Mouse (Mus musculus) stomach, embryonic 14.5 days (tissue): Measurements from ENCODE around the gene Tigd2. TPM values are rescaled to one million over a fixed set of nuclear protein-coding genes. Genes with fewer than 3 reads are reported as not detected.
A peak's percentile ranks its signal among the peaks of the same experiment; 100 is the strongest.

Experiments used
- ATAC-seq: fragments of 200-750 bp; cut with Nextera tagmentation; 2 replicates; pipeline ENCODE4 v1.8.0; 2017; ENCODE audit warnings: low read depth, moderate TSS enrichment; ENCODE audit not compliant: insufficient number of reproducible peaks, insufficient read depth, low FRiP score
- H3K27ac ChIP-seq: fragments of 300-500 bp; sonication (generic); 2 replicates; pipeline ENCODE4 v1.5.1; 2014; ENCODE audit warnings: mild to moderate bottlenecking, low read length, moderate library complexity, mixed read lengths
- H3K27me3 ChIP-seq: fragments of 300-500 bp; sonication (generic); 2 replicates; pipeline ENCODE4 v1.6.1; 2014; ENCODE audit warnings: low read length, control low read depth, mixed read lengths; ENCODE audit not compliant: control insufficient read depth, insufficient read depth
- H3K36me3 ChIP-seq: fragments of 300-500 bp; sonication (generic); 2 replicates; pipeline ENCODE4 v1.6.1; 2014; ENCODE audit warnings: mild to moderate bottlenecking, control low read depth, low read length, moderate library complexity, mixed read lengths; ENCODE audit not compliant: control insufficient read depth, insufficient read depth
- H3K4me1 ChIP-seq: fragments of 300-500 bp; sonication (generic); 2 replicates; pipeline ENCODE4 v1.6.1; 2014; ENCODE audit warnings: low read length, control low read depth, mixed read lengths; ENCODE audit not compliant: control insufficient read depth, insufficient read depth
- H3K4me2 ChIP-seq: fragments of 300-500 bp; sonication (generic); replicated peaks from 2 replicates; pipeline ENCODE4 v1.6.1; 2014; ENCODE audit warnings: low read depth, low read length, control low read depth
- H3K4me3 ChIP-seq: fragments of 300-500 bp; sonication (generic); 2 replicates; pipeline ENCODE4 v1.5.1; 2014; ENCODE audit warnings: low read depth, low read length, control low read depth
- H3K9ac ChIP-seq: fragments of 300-500 bp; sonication (generic); replicated peaks from 2 replicates; pipeline ENCODE4 v1.6.1; 2014; ENCODE audit warnings: low read depth, mild to moderate bottlenecking, control low read depth, low read length, moderate library complexity, mixed read lengths
- H3K9me3 ChIP-seq: fragments of 300-500 bp; sonication (generic); 2 replicates; pipeline ENCODE4 v1.6.1; 2016; ENCODE audit warnings: low read depth, low read length, control low read depth; ENCODE audit not compliant: control insufficient read depth
- WGBS: fragments of 180-500 bp; shearing (Covaris S2); extraction: QIAGEN DNeasy Blood & Tissue Kit; methylation state at CpG from one replicate; pipeline ENCODE4 v1.1.7; 2014; 5-methylcytosine and 5-hydroxymethylcytosine counted together
- polyA plus RNA-seq: library from polyadenylated mRNA; unstranded; fragments of >200 nt; fragmentation: Nextera tagmentation; extraction: Ambion mirVana; gene quantifications from 2 replicates; pipeline ENCODE4 v1.2.1, GENCODE M21; 2014

Tigd2 gene
- polyA plus RNA-seq, 1 experiment from 2014 or later, result 18.6 TPM

- ATAC-seq, result no peak
- H3K4me2 ChIP-seq, result no peak overlapping the region
- WGBS, result 92% methylated on average over 1 of the region's 1 CpGs
- no peak overlapping the region for H3K27ac ChIP-seq
- H3K4me3 ChIP-seq, result no peak overlapping the region
- no peaks in the 10 kb centered on the region for H3K4me1 ChIP-seq
- no peaks in the 10 kb centered on the region for H3K36me3 ChIP-seq
- no peak overlapping the region for H3K9ac ChIP-seq
- H3K9me3 ChIP-seq, result no peaks in the 10 kb centered on the region
- H3K27me3 ChIP-seq, result no peaks in the 10 kb centered on the region
Measured at GRCm38 (mm10) chr6:59207561-59207960, 1.1 kb upstream of the Tigd2 start.

GRCm38 (mm10) chr6:59209299-59209707, 633 bp downstream of the Tigd2 start:
- H3K36me3 ChIP-seq, result no peaks in the 10 kb centered on the region
- WGBS, result 29% methylated on average over 5 of the region's 5 CpGs

GRCm38 (mm10) chr6:59233191-59233590, 24.5 kb downstream of the Tigd2 start:
- no peak overlapping the region for H3K9ac ChIP-seq
- ATAC-seq, result no peak
- no peaks in the 10 kb centered on the region for H3K4me1 ChIP-seq
- no peaks in the 10 kb centered on the region for H3K9me3 ChIP-seq
- H3K4me2 ChIP-seq, result no peak overlapping the region
- no peak overlapping the region for H3K27ac ChIP-seq
- H3K36me3 ChIP-seq, result no peaks in the 10 kb centered on the region
- no peaks in the 10 kb centered on the region for H3K27me3 ChIP-seq
- no peak overlapping the region for H3K4me3 ChIP-seq

More at GRCm38 (mm10) chr6:59209299-59209707, 633 bp downstream of the Tigd2 start:
- Histone ChIP-seq H3K4me2 (peak overlapping the region; percentile 66), H3K9ac (peak overlapping the region; percentile 78), H3K4me3 (peak overlapping the region; percentile 63), H3K4me1 (no peaks in the 10 kb centered on the region), H3K9me3 (no peaks in the 10 kb centered on the region), H3K27ac (peak overlapping the region; percentile 79), H3K27me3 (no peaks in the 10 kb centered on the region)
- peak; percentile 62; the same call in 1 of the 2 replicates for ATAC-seq

- no peak overlapping the region for H3K4me3 ChIP-seq
- H3K27me3 ChIP-seq, result no peaks in the 10 kb centered on the region
- no peaks in the 10 kb centered on the region for H3K4me1 ChIP-seq
- no peak for ATAC-seq
- H3K9me3 ChIP-seq, result no peaks in the 10 kb centered on the region
- H3K27ac ChIP-seq, result no peak overlapping the region
- no peak overlapping the region for H3K4me2 ChIP-seq
- no peak overlapping the region for H3K9ac ChIP-seq
- no peaks in the 10 kb centered on the region for H3K36me3 ChIP-seq
Measured at GRCm38 (mm10) chr6:59233651-59234050, 25.0 kb downstream of the Tigd2 start.

- 24% methylated on average over 2 of the region's 2 CpGs for WGBS
- H3K36me3 ChIP-seq, result no peaks in the 10 kb centered on the region
- no peak for ATAC-seq
- no peak overlapping the region for H3K4me2 ChIP-seq
- no peak overlapping the region for H3K27ac ChIP-seq
- no peak overlapping the region for H3K9ac ChIP-seq
- H3K9me3 ChIP-seq, result no peaks in the 10 kb centered on the region
- H3K4me3 ChIP-seq, result no peak overlapping the region
- H3K4me1 ChIP-seq, result no peaks in the 10 kb centered on the region
- H3K27me3 ChIP-seq, result no peaks in the 10 kb centered on the region
Measured at GRCm38 (mm10) chr6:59249675-59250074, 41.0 kb downstream of the Tigd2 start.

- Histone ChIP-seq H3K27ac (no peak overlapping the region), H3K9me3 (no peaks in the 10 kb centered on the region), H3K9ac (no peak overlapping the region), H3K4me3 (no peak overlapping the region), H3K36me3 (no peaks in the 10 kb centered on the region), H3K27me3 (no peaks in the 10 kb centered on the region), H3K4me2 (no peak overlapping the region), H3K4me1 (no peaks in the 10 kb centered on the region)
- ATAC-seq, result no peak
Measured at GRCm38 (mm10) chr6:59250536-59250935, 41.9 kb downstream of the Tigd2 start.

- Histone ChIP-seq H3K36me3 (no peaks in the 10 kb centered on the region), H3K9me3 (no peaks in the 10 kb centered on the region), H3K27ac (no peak overlapping the region), H3K27me3 (no peaks in the 10 kb centered on the region), H3K4me2 (no peak overlapping the region), H3K9ac (no peak overlapping the region), H3K4me3 (no peak overlapping the region), H3K4me1 (no peaks in the 10 kb centered on the region)
- 89% methylated on average over 1 of the region's 1 CpGs for WGBS
- ATAC-seq, result no peak
Measured at GRCm38 (mm10) chr6:59255909-59256308, 47.2 kb downstream of the Tigd2 start.

Other genes with a start within 250 kb of the Tigd2 start
- 10.5 and 11.8 TPM in 2 replicates for gene Fam13a, start 184.3 kb upstream of the Tigd2 start, polyA plus RNA-seq
- 5.2 and 5.3 TPM in 2 replicates for gene Gprin3, start 217.4 kb downstream of the Tigd2 start, polyA plus RNA-seq